Mouse (Mus musculus) lung, postnatal 36 days (tissue): ENCODE data around the gene Tex21.
A peak's percentile ranks its signal among the peaks of the same experiment; 100 is the strongest.
"Not testable (repeated sequence)": the region's sequence is repeated elsewhere in the genome, so short reads cannot be mapped to it uniquely, and the experiment has no call there.

Experiments
- DNase-seq: peaks from one replicate; pipeline ENCODE4 v3.0.0; 2022; ENCODE audit warnings: mixed read lengths

Gene Tex21

DNA sequence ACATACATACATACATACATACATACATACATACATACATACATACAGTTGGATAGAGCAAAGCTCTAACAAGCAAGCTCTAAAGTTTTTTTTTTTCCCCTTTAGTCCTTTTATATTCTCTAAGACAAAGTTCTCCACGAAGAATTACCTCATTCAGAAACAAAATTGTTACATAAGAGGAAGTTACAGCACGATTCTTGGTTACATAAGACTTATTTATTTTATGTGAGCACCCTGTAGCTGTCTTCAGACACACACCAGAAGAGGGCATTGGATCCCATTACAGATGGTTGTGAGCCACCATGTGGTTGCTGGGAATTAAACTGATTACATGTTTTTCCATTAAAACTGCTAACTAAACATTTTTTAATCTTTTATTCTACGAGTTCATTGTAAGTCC is 52.0 kb downstream of the Tex21 start:
- DNase-seq, result peak; percentile 46

DNA sequence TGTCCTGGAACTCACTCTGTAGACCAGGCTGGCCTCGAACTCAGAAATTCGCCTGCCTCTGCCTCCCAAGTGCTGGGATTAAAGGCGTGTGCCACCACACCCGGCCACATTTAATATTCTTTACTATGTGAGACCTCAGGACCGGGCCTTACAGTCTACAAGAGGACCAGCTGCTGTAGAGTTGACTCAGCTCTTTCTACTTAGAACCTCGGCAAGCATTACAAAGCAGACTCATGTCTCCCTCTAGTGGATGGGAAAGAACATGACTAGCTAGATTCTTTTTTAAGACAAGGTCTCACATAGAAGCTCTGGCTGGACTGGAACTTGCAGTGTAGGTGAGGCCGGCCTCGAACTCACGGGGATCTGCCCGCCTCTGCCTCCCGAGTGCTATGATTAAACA is 55.6 kb downstream of the Tex21 start:
- DNase-seq, result peak; percentile 71

- DNase-seq, result peak; percentile 33
These were observed 58.7 kb downstream of the Tex21 start for GRCm38 (mm10) chr12:76187849-76188248.

DNA sequence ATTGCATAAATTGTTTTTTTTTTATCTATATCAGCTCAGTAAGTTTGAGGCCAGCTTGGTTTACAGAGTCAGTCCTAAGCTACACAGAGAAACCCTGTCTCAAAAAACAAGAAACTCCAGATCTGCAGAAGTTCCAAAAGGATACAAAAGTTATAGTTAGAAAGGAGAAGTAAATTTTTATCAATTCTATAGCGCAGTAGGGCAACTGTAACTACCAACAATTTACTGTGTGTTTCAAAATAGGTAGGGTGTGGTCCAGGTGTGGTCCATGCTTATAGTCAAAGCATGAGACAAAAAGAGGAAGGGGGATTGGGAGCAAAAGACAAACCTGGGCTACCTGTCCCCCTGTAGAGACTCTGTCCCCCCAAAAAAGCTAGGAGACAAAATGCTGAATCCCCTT is 60.1 kb downstream of the Tex21 start:
- DNase-seq, result no peak

- no peak for DNase-seq
These were observed 61.3 kb downstream of the Tex21 start for GRCm38 (mm10) chr12:76185167-76185816.

GRCm38 (mm10) chr12:76184271-76184670 is 62.3 kb downstream of the Tex21 start:
- DNase-seq, result no peak

DNA sequence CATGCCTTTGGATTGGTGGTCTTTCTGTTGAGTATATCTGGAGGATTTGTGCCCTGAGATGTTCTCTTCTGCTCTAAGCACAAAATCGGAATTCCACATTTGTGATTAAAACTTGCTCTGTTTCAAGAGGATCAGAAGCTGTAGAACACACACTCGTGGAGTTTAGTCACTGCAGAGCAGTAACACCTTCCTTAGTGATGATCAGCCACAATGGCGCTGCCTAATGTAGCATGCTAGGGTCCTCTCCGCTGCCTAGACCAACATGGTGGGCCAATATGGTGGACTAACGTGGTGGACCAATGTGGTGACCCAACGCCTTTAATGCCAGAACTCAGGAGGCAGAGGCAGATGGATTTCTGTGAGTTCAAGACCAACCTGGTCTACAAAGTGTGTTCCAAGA is 63.7 kb downstream of the Tex21 start:
- DNase-seq, result no peak

DNA sequence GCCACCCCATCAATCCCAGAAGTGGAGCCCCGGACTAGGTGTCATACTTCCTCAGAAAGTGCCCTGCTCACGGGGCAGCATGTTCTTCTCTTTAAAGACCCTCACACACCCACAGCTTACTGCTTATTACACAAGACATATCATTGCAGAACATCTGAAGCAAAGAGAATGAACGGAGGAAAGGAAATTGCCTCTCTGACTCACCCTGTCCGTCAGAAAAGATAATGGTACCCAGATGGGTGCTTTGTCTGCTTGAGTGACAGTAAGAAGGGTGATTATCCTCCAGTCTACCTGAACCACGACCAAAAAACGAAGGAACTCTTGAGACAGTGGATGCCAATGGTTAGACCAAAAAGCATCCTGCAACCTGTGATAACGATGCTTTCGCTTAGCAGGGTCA is 65.1 kb downstream of the Tex21 start:
- no peak for DNase-seq

GRCm38 (mm10) chr12:76180442-76180841 is 66.1 kb downstream of the Tex21 start:
- no peak for DNase-seq

DNA sequence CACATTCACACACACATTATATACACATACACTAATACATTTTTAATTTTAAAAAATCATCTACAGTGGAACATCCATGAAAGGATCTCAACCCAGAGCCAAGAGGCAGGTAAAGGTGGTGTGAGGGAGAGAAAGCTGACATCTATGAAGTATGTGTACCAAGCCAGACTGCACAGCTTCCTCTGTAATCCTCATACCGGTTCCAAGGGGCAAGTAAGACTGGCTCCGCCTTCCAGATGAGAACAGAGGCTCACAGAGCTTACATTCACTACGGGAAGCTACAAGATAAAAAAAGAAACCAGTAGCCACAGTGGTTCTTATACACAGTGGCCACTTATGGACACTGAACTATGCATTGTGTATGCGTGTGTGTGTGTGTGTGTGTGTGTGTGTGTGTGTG is 67.0 kb downstream of the Tex21 start:
- no peak for DNase-seq

GRCm38 (mm10) chr12:76179051-76179450 is 67.5 kb downstream of the Tex21 start:
- DNase-seq, result peak; percentile 64

DNA sequence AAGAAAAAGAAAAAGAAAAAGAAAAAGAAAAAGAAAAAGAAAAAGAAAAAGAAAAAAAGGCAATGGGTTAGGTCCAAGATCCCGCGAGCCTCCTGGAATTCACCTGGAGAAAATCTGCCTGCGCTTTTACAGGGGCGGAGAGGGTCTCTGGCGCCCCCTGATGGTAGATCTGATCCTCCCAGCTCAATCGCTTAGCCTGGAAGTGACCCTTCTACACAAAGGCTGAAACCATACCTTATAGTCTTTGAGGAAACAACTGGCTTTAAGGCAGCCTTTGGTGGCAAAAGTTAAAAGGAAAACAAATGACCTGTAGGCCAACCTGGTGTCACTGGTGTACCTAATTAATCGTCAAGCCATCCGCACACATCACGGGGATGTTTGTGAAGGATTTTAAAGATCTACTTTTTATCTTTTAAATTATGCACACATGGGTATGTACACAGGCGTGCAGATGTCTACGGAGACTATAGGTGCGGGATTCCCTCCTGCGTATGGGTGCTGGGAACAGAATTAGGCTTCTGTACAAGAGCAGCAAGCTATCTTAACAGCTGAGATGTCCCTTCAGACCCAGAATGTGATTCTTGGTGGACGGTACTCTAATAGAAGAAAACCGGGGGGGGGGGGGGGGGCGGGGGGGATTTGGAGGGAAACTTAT is 68.6 kb downstream of the Tex21 start:
- peak; percentile 81 for DNase-seq

DNA sequence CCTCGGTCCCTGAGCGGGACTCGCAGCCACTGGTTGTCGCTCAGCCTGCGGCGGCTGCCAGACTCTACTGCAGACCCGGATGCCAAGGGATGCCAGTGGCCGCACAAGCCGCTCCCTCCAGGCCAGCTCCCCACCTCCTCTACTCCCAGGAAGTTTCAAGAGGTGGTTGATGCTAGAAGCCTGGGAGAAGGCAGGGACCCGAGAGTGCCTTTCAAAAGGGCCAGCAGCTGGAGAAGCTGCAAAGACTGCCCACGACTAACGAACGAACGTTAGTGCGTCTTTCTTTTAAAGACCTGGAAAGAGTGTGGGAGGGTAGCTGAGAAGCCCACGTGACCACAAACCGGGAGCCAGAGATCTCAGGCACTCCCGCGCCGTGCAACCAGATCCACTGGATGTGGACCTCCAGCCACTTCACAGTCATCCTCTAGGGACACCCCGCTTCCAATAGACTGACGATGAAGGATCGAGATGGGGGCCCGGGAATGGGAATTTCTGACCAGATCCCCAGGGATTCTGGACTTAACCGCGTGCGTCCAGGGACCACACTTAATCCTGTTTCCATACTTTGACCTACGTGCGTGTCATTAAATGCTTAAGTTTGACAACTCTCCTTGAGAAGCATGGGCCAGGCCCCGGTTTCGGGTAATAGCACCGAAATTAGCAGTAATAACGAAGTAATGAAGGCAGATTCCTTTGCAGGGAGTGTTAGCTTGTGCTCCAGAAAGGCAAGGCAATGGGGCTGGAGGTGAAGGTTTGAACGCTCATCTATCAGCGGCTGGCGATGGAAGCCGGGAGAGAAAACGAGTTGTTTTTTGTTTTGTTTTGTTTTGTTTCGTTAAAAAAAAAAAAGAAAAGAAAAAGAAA is 69.3 kb downstream of the Tex21 start, which contains the start of gene Esr2:
Gene Esr2 (minus strand): TSS at position 260 of the 864 bp plus-strand sequence.
- DNase-seq, result peak; percentile 37

DNA sequence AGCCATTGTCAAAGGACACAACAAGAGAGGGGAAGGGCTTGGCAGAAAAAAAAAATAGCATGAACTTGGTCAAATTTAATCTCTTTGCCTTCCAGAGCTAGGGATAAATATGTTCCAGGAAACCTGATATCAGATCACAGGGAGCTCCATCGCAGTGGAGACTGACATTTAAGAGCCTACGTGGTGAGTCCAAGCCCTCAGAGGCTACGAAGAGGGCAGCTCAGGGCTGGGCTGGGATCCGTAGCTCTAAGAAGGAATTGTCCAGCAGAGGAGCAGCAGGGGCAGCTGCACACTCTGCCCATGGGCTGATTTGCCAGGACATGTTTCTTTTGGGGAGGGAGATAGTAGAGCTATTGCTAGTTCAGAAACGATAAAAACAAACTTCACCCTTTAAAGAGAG is 80.9 kb downstream of the Tex21 start:
- no peak for DNase-seq

GRCm38 (mm10) chr12:76152389-76152788 is 94.2 kb downstream of the Tex21 start:
- DNase-seq, result not testable (repeated sequence)
